Mouse (Mus musculus): ENCODE measurements around the gene Tmem231. TPM values are rescaled to one million over a fixed set of nuclear protein-coding genes. Genes with fewer than 3 reads are reported as not detected.
A peak's percentile ranks its signal among the peaks of the same experiment; 100 is the strongest.

Gene Tmem231
- 9.3 and 11.5 TPM in 2 replicates for polyA plus RNA-seq (2015; fragmentation: Nextera tagmentation; extraction: Ambion mirVana)

DNA sequence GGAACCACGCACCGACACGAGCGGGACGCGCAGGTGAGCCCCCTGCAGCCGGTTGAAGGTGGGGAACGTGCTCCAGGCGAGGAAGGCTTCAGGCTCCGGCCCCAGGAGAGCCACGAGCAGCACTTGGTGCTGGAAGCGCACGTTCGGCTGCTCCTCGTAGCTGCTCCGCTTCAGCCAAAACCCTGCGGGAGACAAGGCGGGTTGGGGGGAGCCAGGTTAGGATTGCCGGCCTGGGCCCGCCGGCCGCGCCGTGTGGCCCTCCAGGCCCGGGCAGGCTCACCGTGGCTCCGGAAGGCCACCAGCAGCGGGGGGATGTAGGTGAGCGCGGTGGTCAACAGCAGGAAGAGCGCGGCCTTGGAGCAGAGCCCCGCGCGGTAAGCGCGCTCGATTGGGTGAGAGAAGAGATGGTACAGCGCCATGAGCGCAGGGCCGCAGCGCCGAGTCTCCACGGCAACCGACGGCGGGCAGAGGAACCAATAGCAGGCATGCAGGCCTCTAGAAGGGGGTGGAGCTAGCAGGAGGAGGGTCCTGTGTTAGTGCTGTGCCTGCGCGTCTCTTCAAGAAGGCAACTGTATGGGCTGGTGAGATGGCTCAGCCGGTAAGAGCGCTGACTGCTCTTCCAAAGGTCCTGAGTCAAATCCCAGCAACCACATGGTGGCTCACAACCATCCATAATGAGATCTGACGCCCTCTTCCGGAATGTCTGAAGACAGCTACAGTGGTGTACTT is at the start of gene Tmem231:
Gene Tmem231 (minus strand): TSS at position 534 of the 729 bp plus-strand sequence.
- Histone ChIP-seq H3K4me3 (replicated peaks) (peak within 1 kb of the TSS; percentile 77), H3K27ac (peak within 1 kb of the TSS; percentile 57), H3K9me3 (no peaks in the 10 kb centered on the region), H3K36me3 (no peaks in the 10 kb centered on the region), H3K9ac (peak within 1 kb of the TSS; percentile 70), H3K4me2 (replicated peaks) (peak within 1 kb of the TSS; percentile 97), H3K27me3 (replicated peaks) (no peaks in the 10 kb centered on the region), H3K4me1 (replicated peaks) (peaks cover 13% of the 10 kb centered on the region)
- under 1% methylated on average over 53 of the region's 53 CpGs for WGBS
- ATAC-seq = peak; percentile 99

DNA sequence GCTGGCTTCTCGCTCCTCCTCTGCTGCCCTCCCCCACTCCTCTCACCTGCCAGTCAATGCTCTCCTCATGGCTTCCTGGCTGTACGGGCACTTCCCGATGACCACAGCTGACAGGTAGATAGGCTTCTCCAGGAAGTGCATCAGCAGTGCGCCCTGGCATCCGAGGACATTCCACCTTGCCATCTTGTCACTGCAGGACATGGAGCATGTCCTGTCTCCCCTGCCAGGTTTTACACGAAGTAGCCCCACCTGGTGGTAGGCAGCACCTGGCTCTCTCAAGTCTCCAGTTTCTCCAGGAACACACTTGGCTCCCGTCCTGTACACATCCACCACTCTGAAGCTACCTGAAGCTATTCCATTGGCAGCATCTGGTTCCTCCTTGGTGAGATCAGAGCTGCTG is 48.4 kb upstream of the Tmem231 start:
- Histone ChIP-seq H3K9me3 (no peaks in the 10 kb centered on the region), H3K4me3 (replicated peaks) (no peak overlapping the region), H3K4me2 (replicated peaks) (no peak overlapping the region), H3K4me1 (replicated peaks) (no peaks in the 10 kb centered on the region), H3K27me3 (replicated peaks) (no peaks in the 10 kb centered on the region), H3K36me3 (0 out of 2 replicates have a peak, but pooled peaks cover 10% of the 10 kb centered on the region), H3K27ac (no peak overlapping the region), H3K9ac (no peak overlapping the region)
- 73% methylated on average over 7 of the region's 7 CpGs for WGBS
- no peak for ATAC-seq

DNA sequence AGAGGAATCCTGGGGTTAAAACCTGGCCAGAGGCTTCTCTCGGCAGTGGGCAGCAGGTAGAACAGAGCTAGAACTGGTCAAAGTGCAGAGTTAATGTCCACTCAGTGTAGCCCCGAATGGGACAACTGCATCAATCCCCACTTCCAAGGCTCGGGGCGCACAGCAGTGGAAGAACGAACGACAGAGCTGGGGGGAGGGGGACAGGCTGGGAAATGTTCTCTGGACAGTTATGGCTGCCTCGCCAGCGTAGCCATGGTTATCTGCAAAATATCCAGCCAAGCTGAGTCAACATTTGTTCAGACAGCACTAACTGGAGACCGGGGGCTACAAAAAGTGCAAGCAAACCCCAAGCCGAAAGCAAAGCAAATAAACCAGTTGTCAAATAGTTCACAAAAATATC is 44.5 kb upstream of the Tmem231 start:
- Histone ChIP-seq H3K4me3 (replicated peaks) (no peak overlapping the region), H3K4me2 (replicated peaks) (no peak overlapping the region), H3K9me3 (no peaks in the 10 kb centered on the region), H3K27me3 (replicated peaks) (no peaks in the 10 kb centered on the region), H3K36me3 (peaks cover 8% of the 10 kb centered on the region; the same call in 1 of the 2 replicates), H3K9ac (no peak overlapping the region), H3K4me1 (replicated peaks) (no peaks in the 10 kb centered on the region), H3K27ac (no peak overlapping the region)
- WGBS = 64% methylated on average over 10 of the region's 10 CpGs
- no peak for ATAC-seq

DNA sequence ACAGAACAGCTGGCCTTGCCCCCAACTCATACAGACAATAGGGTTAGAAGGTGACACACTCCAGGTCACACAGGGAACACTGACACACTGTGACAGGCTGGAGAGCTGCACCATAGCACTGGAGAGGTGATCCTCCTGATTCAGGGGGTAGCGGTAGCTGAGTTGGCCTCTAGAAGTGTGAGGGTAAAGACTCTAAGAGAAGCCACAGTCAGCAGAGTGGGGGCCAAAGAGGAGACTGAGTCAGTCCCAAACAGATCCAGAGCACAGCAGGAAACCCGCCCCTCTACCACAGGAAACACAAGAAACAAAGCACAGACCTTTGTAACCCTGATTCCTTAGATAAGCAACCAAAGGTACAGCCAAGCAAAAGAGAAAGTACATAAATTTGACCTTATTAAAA is 42.6 kb upstream of the Tmem231 start:
- no peak overlapping the region for H3K9ac ChIP-seq

DNA sequence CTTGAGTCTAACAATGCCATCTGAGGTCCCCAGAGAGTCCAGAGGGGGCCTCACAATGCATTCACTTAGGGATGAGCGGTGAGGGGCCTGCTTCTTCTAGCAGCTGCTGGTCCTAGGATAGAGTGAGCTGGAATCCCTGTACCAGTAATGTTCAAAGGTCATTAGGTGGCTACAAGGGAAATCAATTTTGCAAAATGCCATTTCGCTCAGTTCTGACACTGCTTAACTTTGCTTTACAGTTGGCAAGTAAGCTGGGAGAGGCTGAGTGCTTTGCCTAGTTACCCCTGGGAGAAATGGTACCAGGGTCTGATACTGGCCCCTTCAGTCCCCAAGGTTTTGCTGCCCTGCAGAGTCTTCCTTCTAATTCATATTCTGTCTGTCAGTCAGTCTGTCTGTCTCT is 42.0 kb upstream of the Tmem231 start:
- H3K9me3 ChIP-seq = no peaks in the 10 kb centered on the region
- H3K36me3 ChIP-seq = peaks cover 11% of the 10 kb centered on the region; the same call in 1 of the 2 replicates
- H3K4me1 ChIP-seq (replicated peaks) = no peaks in the 10 kb centered on the region
- no peak overlapping the region for H3K27ac ChIP-seq
- ATAC-seq = no peak
- no peak overlapping the region for H3K4me2 ChIP-seq (replicated peaks)
- WGBS = 93% methylated on average over 2 of the region's 2 CpGs
- H3K9ac ChIP-seq = no peak overlapping the region
- H3K27me3 ChIP-seq (replicated peaks) = no peaks in the 10 kb centered on the region
- no peak overlapping the region for H3K4me3 ChIP-seq (replicated peaks)

More for the DNA sequence above, 42.6 kb upstream of the Tmem231 start:
- Histone ChIP-seq H3K27ac (no peak overlapping the region), H3K36me3 (peaks cover 11% of the 10 kb centered on the region; the same call in 1 of the 2 replicates), H3K4me2 (replicated peaks) (no peak overlapping the region), H3K4me1 (replicated peaks) (no peaks in the 10 kb centered on the region), H3K4me3 (replicated peaks) (no peak overlapping the region), H3K27me3 (replicated peaks) (no peaks in the 10 kb centered on the region), H3K9me3 (no peaks in the 10 kb centered on the region)
- no peak for ATAC-seq
- WGBS = 93% methylated on average over 2 of the region's 2 CpGs

DNA sequence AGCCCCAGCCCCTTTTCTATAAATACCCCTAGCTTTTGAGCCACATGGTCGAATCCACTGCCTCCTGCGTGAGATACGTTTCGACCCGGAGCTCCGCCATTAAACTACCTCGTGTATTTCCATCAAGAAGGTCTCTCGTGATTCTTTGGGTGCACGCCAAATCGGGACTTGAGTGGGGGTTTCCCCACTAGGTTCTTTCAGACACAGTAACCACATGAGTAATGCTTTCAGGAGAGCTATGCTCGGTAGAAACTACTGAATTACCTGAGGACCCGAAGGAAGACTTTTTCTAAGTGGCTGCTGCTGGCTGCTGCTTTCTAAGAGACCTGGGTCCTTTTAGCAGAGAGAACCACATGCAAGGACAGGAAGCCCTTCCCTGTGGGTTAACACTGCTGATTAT is 40.5 kb upstream of the Tmem231 start:
- no peaks in the 10 kb centered on the region for H3K27me3 ChIP-seq (replicated peaks)
- H3K4me3 ChIP-seq (replicated peaks) = no peak overlapping the region
- peaks cover 10% of the 10 kb centered on the region; the same call in 1 of the 2 replicates for H3K36me3 ChIP-seq
- 96% methylated on average over 12 of the region's 12 CpGs for WGBS
- no peak overlapping the region for H3K27ac ChIP-seq
- ATAC-seq = no peak
- H3K9ac ChIP-seq = no peak overlapping the region
- no peaks in the 10 kb centered on the region for H3K4me1 ChIP-seq (replicated peaks)
- H3K9me3 ChIP-seq = no peaks in the 10 kb centered on the region
- no peak overlapping the region for H3K4me2 ChIP-seq (replicated peaks)

DNA sequence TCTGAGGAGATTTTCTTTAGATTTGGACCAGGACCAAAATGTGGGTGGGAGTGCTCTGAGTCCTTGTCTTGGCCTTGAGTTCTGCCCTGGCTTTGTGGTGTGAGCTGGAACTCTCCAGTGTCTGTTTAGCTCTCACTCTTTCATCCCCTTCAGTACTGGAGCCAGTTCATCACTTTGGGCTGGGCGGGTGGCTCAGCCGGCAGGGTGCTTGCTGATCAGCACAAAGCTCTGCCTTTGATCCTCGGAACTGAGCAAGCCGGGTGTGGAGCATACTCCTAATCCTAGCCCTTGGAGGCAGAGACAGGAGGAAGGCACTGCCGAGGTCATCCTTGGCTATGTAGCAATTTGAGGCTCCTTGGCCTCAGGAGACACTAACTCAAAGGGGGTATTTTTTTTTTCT is 35.3 kb upstream of the Tmem231 start:
- H3K9me3 ChIP-seq = no peaks in the 10 kb centered on the region
- no peak for ATAC-seq
- 0 out of 2 replicates have a peak, but pooled peaks cover 4% of the 10 kb centered on the region for H3K36me3 ChIP-seq
- no peak overlapping the region for H3K4me3 ChIP-seq (replicated peaks)
- H3K4me1 ChIP-seq (replicated peaks) = no peaks in the 10 kb centered on the region
- H3K4me2 ChIP-seq (replicated peaks) = no peak overlapping the region
- 52% methylated on average over 5 of the region's 5 CpGs for WGBS
- no peaks in the 10 kb centered on the region for H3K27me3 ChIP-seq (replicated peaks)
- H3K9ac ChIP-seq = no peak overlapping the region
- no peak overlapping the region for H3K27ac ChIP-seq

DNA sequence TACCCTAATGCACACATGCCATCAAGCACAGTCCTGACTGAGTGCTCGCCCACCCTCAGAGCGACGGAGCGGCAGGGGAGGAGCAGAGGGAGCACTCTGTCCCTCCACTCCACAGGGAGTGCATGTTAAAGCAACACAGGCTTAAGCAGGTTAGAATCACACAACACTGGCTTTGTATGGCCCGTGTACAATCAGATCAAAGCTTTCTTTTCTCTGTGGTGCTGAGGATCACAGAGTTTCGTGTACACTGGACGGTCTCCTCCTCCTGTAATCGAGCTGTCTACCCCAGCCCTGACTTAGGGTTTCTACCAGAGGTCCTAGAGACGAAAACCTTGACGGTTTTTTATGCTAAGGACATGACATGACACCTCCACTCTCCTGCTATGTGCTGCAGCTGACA is 34.9 kb upstream of the Tmem231 start:
- Histone ChIP-seq H3K4me2 (replicated peaks) (no peak overlapping the region), H3K27ac (no peak overlapping the region), H3K4me1 (replicated peaks) (no peaks in the 10 kb centered on the region), H3K9ac (no peak overlapping the region), H3K9me3 (no peaks in the 10 kb centered on the region), H3K36me3 (0 out of 2 replicates have a peak, but pooled peaks cover 4% of the 10 kb centered on the region), H3K27me3 (replicated peaks) (no peaks in the 10 kb centered on the region), H3K4me3 (replicated peaks) (no peak overlapping the region)
- ATAC-seq = no peak
- 89% methylated on average over 10 of the region's 10 CpGs for WGBS

DNA sequence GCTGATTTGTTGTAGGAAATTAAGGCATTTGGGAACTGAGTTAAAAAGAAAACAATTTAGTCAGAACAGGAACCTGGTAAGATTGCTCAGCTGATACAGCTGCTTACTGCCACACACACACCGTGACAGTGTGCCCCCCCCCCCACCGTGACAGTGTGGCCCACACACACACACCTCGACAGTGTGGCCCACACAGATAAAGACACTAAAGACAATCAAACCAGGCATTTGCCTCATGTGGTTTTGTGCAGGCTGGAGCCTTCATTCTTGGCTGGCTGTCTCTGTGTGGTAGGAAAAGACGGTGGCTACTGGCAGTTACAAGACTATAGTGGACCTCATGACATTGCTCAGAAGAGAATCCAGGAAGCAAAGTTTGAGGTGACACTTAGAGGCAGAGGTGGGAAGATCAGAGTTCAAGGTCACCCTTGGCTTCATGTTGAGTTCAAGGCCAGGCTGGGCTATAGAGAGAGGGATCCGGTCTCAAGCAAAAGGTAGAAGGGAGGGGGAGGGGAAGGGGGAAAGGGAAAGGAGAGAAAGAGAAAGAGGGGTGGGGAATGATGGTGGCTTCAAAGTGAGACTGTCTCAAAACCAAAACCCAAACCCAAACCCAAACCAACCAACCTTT is 33.7 kb upstream of the Tmem231 start:
- 78% methylated on average over 5 of the region's 5 CpGs for WGBS
- H3K27me3 ChIP-seq (replicated peaks) = no peaks in the 10 kb centered on the region
- H3K9me3 ChIP-seq = no peaks in the 10 kb centered on the region
- H3K9ac ChIP-seq = no peak overlapping the region
- no peak overlapping the region for H3K27ac ChIP-seq
- ATAC-seq = no peak
- H3K4me1 ChIP-seq (replicated peaks) = no peaks in the 10 kb centered on the region
- H3K4me3 ChIP-seq (replicated peaks) = no peak overlapping the region
- no peak overlapping the region for H3K4me2 ChIP-seq (replicated peaks)
- H3K36me3 ChIP-seq = 0 out of 2 replicates have a peak, but pooled peaks cover 4% of the 10 kb centered on the region

DNA sequence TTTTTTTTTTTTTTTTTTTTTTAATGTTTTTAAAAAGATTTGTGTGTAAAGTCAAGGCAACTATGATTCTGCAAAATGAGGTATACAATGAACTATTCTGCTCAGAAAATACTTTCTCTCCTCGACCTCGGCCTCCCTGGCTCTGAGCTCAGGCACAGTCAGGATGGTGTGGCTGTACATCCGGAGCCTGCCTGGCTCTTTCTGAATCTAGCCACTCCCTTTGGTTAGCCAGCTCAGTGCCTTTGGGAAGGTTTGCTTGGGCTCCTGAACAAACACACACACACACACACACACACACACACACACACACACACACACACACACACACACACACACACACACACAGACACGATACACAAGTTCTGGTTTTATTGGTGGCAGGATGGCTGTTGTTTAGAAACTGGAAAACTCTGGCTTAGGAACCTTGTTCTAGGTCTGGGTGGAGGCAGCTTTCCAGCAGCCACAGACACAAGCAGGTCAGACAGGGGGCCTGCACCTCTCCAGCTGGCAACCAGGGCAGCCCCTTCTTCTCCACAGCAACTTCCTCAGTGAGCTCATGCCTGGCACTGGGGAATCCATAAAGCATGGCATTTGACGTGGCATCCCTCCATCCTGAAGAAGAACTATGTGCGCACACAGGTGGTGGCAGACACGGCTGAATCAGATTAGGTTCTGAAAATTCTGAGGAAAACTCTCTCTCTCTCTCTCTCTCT is 31.3 kb upstream of the Tmem231 start:
- ATAC-seq = no peak
- H3K36me3 ChIP-seq = no peaks in the 10 kb centered on the region
- H3K9ac ChIP-seq = no peak overlapping the region
- 62% methylated on average over 7 of the region's 7 CpGs for WGBS
- H3K4me1 ChIP-seq (replicated peaks) = no peaks in the 10 kb centered on the region
- no peak overlapping the region for H3K27ac ChIP-seq
- no peaks in the 10 kb centered on the region for H3K9me3 ChIP-seq
- no peak overlapping the region for H3K4me2 ChIP-seq (replicated peaks)
- H3K27me3 ChIP-seq (replicated peaks) = no peaks in the 10 kb centered on the region
- H3K4me3 ChIP-seq (replicated peaks) = no peak overlapping the region

DNA sequence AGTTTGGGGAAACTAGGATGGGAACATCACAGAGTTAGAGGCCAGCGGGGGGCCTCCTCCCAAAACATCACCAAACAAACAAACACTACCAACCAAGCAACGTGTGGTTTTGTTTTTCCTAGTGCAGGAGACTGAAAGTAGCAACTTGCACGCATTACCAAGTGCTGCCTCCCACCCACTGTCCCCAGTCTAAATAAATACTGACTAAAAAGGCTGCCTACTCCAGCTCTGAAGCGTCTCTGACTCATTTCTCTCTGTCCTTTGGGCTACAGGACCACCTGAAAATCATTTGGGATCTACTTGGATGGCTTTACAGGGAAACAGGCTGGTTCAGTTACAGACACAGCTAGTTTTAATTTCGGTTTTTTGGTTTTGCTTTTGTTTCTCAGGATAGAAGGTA is 30.7 kb upstream of the Tmem231 start:
- H3K4me1 ChIP-seq (replicated peaks) = no peaks in the 10 kb centered on the region
- WGBS = 57% methylated on average over 5 of the region's 5 CpGs
- H3K27ac ChIP-seq = no peak overlapping the region

DNA sequence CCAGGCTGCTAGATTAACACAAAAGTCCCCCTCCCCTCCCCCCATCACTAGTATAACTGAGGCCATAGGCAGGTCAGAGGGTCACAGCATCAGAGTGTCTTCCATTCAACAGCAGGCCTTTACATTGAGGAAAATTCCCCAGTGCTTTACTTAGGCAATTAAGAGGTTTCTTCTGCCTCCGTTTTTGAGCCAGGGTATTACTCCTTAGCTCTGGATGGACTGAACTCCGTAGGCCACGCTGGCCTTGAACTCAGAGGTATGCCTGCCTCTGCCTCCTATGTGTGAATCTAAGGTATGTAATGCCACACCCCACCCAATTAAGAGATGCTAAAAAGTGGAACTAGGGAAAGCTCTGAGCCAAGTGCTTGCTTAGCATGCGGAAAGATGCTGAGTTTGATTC is 29.9 kb upstream of the Tmem231 start:
- Histone ChIP-seq H3K36me3 (no peaks in the 10 kb centered on the region), H3K4me1 (replicated peaks) (no peaks in the 10 kb centered on the region), H3K9ac (no peak overlapping the region), H3K27ac (no peak overlapping the region), H3K4me2 (replicated peaks) (no peak overlapping the region), H3K9me3 (no peaks in the 10 kb centered on the region), H3K27me3 (replicated peaks) (no peaks in the 10 kb centered on the region), H3K4me3 (replicated peaks) (no peak overlapping the region)
- WGBS = 91% methylated on average over 4 of the region's 4 CpGs
- no peak for ATAC-seq

More for the DNA sequence above, 30.7 kb upstream of the Tmem231 start:
- Histone ChIP-seq H3K4me3 (replicated peaks) (no peak overlapping the region), H3K36me3 (no peaks in the 10 kb centered on the region), H3K9ac (no peak overlapping the region), H3K27me3 (replicated peaks) (no peaks in the 10 kb centered on the region), H3K4me2 (replicated peaks) (no peak overlapping the region), H3K9me3 (no peaks in the 10 kb centered on the region)
- no peak for ATAC-seq
